Mouse (Mus musculus): ENCODE measurements at regions not wholly inside any gene's neighbourhood (a gene's known extent, or its start where the extent isn't known, plus 50 kb on each side); places are given as distances from the start of the nearest gene placed in this dataset.

DNA sequence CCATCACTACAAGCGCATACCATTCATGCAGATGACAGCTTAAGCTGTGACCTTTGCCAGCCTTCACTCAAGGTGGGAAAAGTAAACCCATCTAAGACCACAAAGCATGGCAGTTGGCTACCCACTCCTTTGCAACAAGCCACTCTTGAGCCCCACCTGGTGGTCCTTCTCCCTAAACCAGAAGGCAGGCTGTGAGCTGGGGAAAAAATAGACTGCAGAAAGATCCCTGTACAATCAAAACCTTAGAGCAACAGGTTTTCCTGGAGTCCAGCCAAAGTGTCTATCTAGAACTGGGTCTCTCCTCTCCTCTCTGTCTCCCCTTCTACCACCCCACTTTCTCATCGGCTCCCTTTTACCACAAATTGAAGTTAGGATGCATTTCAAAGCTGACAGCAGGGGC lies 407.2 kb downstream of the Pdcd6ip start:
- intact Hi-C loops (cut with DNase I), result no loop called here
- H3K27ac ChIP-seq, result no peak overlapping the region
- H3K4me3 ChIP-seq, result no peak overlapping the region
- TF ChIP-seq CTCF (IDR thresholded peaks at IDR 0.05), result no peak; the same call in 1 of the 2 replicates
- no peak for DNase-seq

DNA sequence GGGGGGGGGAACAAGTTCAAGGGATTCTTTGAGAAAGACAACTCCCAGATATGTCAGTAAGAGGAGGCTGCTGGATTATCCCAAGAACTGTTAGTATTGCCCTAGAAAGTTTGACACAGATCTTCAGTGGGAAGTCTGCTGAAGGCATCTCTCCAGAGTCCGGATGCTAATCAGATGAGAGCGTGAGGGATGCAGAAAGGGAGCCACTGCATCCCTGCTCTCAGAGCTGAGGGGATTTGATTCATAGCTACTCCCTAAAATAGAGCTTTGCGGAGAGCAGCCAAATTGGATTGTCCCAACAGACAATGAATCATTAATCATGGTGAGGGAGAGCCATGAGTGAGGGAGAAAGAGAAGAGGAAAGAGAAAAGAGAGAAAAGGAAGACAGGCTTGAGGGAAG lies 408.2 kb downstream of the Pdcd6ip start:
- intact Hi-C loops (cut with DNase I), result no loop called here
- no peak for DNase-seq
- no peak overlapping the region for H3K27ac ChIP-seq
- H3K4me3 ChIP-seq, result no peak overlapping the region
- no peak for TF ChIP-seq CTCF (IDR thresholded peaks at IDR 0.05)

DNA sequence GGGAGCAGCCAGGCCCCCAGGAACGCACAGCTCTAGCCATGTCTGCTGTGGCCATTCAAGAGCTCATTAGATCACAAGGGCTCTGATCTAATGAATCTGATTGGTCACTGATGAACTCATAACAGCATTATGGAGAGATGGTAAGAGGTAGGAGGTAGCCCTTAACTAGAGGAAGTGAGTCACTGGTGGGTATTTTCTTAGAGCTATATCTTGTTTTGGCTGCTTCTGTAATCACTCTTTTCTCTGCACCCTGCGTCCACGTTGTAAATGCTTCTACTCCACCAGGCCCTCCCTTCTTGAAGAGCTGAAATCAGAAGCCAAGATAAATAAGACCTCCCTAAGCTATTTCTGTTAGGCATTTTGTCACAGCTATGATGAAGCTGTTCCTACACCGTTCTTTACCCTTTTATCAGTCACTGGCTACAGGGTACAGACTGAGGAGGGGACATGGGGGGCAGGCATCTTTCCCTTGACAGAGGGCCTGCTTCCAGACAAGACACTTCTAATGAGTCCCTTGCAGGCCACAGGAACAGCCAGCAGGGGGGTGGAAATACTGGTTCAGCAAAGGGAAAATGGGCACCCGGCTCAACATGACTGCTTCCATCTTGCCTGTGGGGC lies 412.1 kb downstream of the Pdcd6ip start:
- no peak for TF ChIP-seq CTCF (IDR thresholded peaks at IDR 0.05)
- H3K4me3 ChIP-seq, result no peak overlapping the region
- no peak for DNase-seq
- no peak overlapping the region for H3K27ac ChIP-seq
- intact Hi-C loops (cut with DNase I), result no loop called here

DNA sequence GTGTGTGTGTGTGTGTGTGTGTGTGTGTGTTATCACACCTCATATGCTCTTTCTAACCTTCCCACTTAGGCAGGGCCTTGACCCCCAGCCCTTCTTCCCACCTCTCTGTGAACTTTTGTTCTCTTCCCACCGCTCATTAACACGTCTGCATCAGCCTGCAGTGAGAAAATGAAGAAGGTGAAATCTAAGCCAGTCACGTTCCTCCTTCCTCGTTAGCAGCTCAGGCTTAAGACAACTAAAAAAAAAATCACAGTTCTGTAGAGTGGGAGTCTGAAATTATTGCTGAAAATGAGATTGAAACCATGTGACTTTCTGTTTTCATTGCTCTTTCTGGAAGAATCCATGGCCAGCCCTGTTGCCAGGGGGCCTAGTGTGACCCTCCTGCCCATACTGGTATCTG lies 420.7 kb downstream of the Pdcd6ip start:
- Histone ChIP-seq H3K27ac (no peak overlapping the region), H3K4me3 (no peak overlapping the region)
- intact Hi-C loops (cut with DNase I), result no loop called here
- no peak for DNase-seq
- TF ChIP-seq CTCF (IDR thresholded peaks at IDR 0.05), result no peak

DNA sequence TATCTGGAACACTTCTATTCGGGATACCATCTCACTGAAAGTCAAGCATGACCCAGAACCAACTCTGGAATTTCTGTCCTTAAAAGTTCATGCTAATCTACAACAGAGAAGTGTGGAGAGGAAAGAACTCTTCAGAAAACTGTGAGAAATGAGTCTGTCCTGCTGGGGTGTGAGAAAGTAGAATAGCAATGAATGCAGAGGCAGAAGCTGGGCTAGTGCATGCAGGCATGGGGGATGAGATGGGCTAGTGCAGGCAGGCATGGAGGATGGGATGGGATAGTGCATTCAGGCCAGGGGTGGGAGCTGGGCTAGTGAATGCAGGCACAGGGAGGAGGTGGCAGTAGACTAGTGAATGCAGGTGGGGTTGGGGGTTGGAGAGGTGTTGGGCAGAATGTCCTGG lies 424.8 kb downstream of the Pdcd6ip start:
- no peak for TF ChIP-seq CTCF (IDR thresholded peaks at IDR 0.05)
- Histone ChIP-seq H3K4me3 (no peak overlapping the region), H3K27ac (no peak overlapping the region)
- intact Hi-C loops (cut with DNase I), result no loop called here
- DNase-seq, result no peak

DNA sequence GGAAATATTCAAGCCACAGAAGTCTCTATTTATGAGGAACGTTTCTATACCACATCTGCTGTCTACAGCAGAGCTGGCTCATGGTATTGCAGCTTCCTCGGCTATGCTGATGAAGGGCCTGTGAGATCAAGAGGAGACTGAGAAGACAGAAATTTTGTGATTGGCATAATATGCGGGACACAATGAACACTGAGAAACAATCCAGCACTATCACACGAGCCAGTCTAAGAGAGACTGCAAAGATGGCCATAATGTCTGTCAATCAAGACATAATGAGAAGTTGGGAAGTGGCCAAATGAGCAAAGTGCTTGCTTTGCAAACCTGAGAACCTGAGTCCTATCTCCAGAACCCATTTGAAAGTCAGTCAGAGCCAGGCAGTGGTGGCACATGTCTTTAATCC lies 437.5 kb downstream of the Pdcd6ip start:
- intact Hi-C loops (cut with DNase I), result no loop called here
- TF ChIP-seq CTCF (IDR thresholded peaks at IDR 0.05), result no peak

DNA sequence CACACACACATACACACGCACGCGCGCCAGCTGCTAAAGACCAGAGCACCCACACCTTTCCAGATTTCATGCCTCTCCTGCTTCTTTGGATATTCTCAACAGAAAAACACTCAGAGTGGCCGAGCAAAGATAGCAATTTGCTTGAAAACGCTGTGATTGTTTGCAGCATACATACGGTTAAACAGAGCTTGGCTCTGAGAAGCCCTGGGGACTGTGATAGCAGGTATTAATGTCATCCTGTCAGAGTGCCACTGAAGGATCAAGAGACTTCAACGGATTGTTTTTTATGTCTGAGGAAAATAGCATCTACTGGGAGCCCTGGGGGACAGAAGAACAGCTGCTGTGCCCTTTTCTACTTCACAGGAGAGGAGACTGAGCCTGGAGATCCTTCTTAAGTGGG lies 440.4 kb downstream of the Pdcd6ip start:
- intact Hi-C loops (cut with DNase I), result no loop called here
- Histone ChIP-seq H3K27ac (no peak overlapping the region), H3K4me3 (no peak overlapping the region)
- no peak for DNase-seq
- TF ChIP-seq CTCF (IDR thresholded peaks at IDR 0.05), result no peak

More for the DNA sequence above, 437.5 kb downstream of the Pdcd6ip start:
- DNase-seq, result no peak
- Histone ChIP-seq H3K27ac (no peak overlapping the region), H3K4me3 (no peak overlapping the region)

DNA sequence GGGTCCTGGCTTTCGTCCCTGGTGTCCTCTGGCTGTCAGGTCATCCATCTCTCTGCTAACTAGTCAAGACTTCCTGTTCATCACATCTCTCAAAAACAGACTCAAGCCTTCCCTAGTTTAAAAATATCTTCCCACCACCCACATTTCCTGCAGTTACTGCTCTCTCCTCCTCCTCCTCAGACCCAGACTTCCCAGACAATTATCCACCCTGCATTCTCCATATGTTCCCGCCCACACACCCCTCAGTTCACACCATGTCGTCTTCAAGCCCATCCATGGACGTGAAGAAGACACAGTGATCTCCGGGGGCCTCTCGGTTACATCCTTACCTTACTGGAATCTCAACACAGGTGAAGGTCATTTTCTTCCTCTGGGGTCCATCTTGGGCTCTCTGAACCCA lies 444.4 kb downstream of the Pdcd6ip start:
- DNase-seq, result no peak
- no peak for TF ChIP-seq CTCF (IDR thresholded peaks at IDR 0.05)
- Histone ChIP-seq H3K27ac (no peak overlapping the region), H3K4me3 (no peak overlapping the region)
- intact Hi-C loops (cut with DNase I), result no loop called here

DNA sequence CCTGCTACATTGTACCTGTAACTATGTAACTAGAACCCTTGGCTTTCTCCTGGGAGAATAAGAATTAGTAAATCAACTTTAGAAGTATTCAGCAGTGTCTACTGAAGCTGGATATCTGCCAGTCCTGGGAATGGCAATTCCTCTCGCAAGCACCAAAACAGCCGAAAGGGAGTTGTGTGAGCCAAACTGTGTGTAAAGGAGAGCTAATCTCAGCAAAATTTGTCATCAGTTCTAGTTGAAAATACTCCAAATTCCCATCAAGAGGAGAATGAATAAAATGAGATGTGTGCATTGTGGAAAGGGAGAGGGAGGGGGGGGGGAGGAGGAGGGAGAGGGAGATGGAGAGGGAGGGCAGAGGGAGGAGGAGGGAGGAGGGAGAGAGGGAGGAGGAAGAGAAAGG lies 447.8 kb downstream of the Pdcd6ip start:
- intact Hi-C loops (cut with DNase I), result no loop called here
- DNase-seq, result no peak
- Histone ChIP-seq H3K4me3 (no peak overlapping the region), H3K27ac (no peak overlapping the region)
- no peak for TF ChIP-seq CTCF (IDR thresholded peaks at IDR 0.05)

DNA sequence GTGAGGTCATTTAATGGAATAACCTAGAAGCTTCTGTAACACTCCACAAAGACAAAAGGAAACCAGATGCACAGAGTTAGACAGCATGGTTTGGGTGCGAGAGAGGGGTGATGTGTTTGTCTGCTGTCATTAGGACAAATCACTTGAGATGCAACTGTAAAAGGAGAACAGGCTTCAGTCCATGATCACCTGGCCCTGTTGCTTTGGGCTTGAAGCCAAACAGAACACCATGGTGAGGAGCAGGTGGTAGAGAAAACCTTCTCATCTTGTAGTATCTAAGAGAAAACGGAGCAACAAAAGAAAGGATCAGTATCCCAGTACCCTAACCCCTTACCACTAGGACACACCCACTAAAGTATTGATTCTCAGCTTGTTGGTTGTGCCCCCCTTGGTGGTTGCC lies 449.5 kb downstream of the Pdcd6ip start:
- intact Hi-C loops (cut with DNase I), result no loop called here
- Histone ChIP-seq H3K27ac (no peak overlapping the region), H3K4me3 (no peak overlapping the region)
- TF ChIP-seq CTCF (IDR thresholded peaks at IDR 0.05), result no peak
- DNase-seq, result no peak

DNA sequence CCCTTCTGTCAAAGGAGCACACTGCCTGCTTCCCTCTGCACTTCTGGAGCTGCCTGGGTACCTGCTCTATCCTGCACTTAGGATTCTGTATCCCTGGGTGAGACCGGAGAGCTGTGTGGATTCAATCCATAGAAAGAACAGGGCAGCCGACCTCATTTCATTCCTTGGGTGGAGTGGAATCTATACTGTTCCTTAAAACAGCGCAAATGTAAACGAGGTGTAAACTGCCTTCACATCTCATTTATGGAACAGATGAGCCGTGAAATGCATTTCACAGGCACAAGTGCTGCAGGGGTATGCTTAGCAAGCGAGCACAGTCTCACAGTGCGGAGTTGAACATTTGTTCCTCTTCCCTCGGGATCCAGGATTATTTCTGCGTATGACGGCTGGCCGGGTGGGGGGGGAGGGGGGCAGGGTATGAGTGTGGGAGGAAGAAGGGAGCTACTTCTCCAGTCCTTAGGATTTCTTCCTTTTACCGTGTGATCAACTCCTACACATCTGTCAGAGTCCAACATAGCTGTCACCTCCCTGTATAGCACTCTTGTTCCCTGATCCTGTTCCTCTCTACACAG lies 459.3 kb downstream of the Pdcd6ip start:
- no peak overlapping the region for H3K4me3 ChIP-seq
- intact Hi-C loops (cut with DNase I), result no loop called here
- no peak for DNase-seq
- no peak for TF ChIP-seq CTCF (IDR thresholded peaks at IDR 0.05)
- no peak overlapping the region for H3K27ac ChIP-seq

DNA sequence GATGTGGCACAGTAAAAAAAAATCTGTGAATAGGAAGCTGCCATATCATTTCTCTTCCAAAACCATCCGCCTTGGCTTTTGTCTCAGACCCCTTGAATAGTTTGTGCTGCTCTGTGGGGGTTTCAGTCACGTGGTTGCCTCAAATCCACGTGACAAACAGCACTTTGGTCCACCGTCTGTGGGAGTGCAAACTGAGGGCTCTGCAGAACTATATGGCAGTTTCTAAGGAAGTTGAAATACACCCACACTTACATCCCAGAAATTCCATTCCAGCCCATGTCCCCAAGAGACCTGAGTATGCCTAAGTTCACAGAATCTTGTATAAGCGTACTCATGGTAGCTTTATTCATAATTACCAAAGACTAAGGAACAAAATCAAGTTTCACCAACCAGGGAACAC lies 460.1 kb downstream of the Pdcd6ip start:
- intact Hi-C loops (cut with DNase I), result no loop called here
- no peak for DNase-seq
- Histone ChIP-seq H3K4me3 (no peak overlapping the region), H3K27ac (no peak overlapping the region)
- TF ChIP-seq CTCF (IDR thresholded peaks at IDR 0.05), result no peak

DNA sequence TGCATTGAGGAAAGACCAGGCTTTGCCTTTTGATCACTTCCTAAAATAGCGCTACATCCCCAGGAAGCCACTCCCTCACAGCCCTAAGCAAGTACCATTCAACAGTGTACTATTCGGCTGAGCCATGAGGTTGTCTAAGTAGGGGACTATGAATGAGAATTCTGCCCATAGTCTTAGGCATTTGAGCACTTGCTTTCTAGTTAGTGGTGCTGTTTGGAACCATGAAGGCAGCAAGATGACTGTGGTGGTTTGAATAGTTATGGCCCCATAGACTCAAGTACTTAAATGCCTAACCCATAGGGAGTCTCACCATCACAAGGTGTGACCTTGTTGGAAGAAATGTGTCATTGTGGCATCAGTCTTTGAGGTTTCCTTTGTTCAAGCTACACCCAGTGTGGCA lies 464.2 kb downstream of the Pdcd6ip start:
- Histone ChIP-seq H3K27ac (no peak overlapping the region), H3K4me3 (no peak overlapping the region)
- no peak for TF ChIP-seq CTCF (IDR thresholded peaks at IDR 0.05)
- intact Hi-C loops (cut with DNase I), result no loop called here
- no peak for DNase-seq

DNA sequence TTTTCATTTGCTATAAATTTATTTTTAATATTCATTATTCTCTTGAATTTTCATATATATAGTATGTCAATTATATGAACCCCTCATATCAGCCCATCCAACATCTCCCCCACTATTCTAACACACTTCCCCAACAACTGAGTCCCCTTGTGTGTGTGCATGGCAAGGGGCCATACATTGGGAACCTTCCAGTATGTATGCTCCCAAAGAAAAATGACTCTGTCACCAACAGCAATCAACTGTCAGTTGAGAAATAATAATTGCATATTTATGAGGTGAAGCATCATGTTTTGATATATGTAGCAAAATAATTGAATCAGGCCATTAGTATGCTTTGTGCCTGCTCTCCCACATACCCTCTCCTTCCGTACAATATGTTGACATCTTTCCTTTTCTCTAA lies 474.7 kb downstream of the Pdcd6ip start:
- no peak for TF ChIP-seq CTCF (IDR thresholded peaks at IDR 0.05)
- no peak overlapping the region for H3K27ac ChIP-seq
- no peak overlapping the region for H3K4me3 ChIP-seq
- intact Hi-C loops (cut with DNase I), result no loop called here
- no peak for DNase-seq
